Mouse (Mus musculus) C2C12 (cell line): ENCODE results near the gene Stk38l.

Experiments
- CTCF ChIP-seq: IDR thresholded peaks from one replicate; pipeline ENCODE4 v1.5.1; 2011; ENCODE audit not compliant: control insufficient read depth, insufficient read depth, insufficient read length
- MAX ChIP-seq: IDR thresholded peaks from one replicate; pipeline ENCODE4 v1.6.1; 2011; ENCODE audit warnings: mild to moderate bottlenecking, control low read depth
- MYOG ChIP-seq: IDR thresholded peaks from one replicate; pipeline ENCODE4 v1.6.1; 2011; ENCODE audit not compliant: control insufficient read depth, insufficient read length; ENCODE audit errors: extremely low read depth
- USF1 ChIP-seq: IDR thresholded peaks from one replicate; pipeline ENCODE4 v1.6.1; 2011; ENCODE audit warnings: low read depth, mild to moderate bottlenecking, control low read depth, moderate library complexity

DNA sequence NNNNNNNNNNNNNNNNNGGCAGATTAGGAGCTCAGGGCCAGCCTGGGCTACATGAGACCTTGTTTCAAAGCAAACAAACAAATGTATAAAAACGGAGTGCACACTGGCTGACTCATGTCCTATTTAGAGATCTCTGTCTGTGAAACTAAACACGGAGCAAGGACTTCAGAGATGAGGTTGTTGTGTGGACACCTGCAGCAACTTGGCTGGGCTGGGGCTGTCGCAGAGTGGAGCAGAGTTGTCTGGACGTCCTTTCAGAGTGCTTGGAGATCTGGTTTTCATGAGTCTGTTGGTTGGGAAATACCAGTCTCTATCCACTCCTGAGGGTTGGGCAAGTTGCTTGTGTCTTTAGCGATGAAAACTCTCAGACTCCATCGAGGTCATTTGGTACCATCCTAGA is 85.2 kb downstream of the Stk38l start:
- TF ChIP-seq CTCF (no peak), MYOG (no peak), USF1 (no peak), MAX (no peak)
